Mouse (Mus musculus): ENCODE measurements at regions not wholly inside any gene's neighbourhood (a gene's known extent, or its start where the extent isn't known, plus 50 kb on each side); places are given as distances from the start of the nearest gene placed in this dataset.
A peak's percentile ranks its signal among the peaks of the same experiment; 100 is the strongest.

- WGBS = 78% methylated on average over 7 of the region's 7 CpGs
- Histone ChIP-seq H3K4me1 (replicated peaks) (no peaks in the 10 kb centered on the region), H3K9ac (no peak overlapping the region), H3K27ac (replicated peaks) (no peak overlapping the region), H3K4me3 (no peak overlapping the region), H3K4me2 (no peak overlapping the region), H3K27me3 (no peaks in the 10 kb centered on the region), H3K36me3 (no peaks in the 10 kb centered on the region), H3K9me3 (no peaks in the 10 kb centered on the region)
- no peak for ATAC-seq (ENCODE audit: low read depth)
These were observed 411.0 kb downstream of the Ofcc1 start for GRCm38 (mm10) chr13:39950203-39950602.

- 65% methylated on average over 2 of the region's 2 CpGs for WGBS
- no peak overlapping the region for H3K9ac ChIP-seq
- no peak for ATAC-seq (ENCODE audit: low read depth)
These were observed 426.0 kb downstream of the Ofcc1 start for GRCm38 (mm10) chr13:39935216-39935615.

DNA sequence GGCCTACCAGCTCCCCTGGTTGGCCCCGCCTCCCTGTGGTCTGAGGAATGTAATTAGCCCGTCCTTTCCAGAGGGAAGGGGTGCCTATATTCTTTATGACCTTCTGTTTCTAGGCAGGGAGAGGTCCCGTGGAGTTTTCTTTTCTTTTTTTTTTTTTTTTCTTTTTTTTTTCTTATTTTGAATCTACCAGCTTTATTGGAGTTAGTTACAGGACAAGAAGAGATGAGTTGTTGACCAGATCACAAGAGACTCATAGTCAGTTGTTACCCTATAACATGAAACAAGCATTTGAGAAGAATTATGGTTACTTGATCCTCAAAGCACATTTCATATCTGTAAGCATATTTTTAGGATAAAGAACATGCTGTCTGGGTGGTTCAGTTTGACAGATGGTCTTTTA lies 429.8 kb downstream of the Ofcc1 start:
- Histone ChIP-seq H3K4me3 (no peak overlapping the region), H3K9ac (no peak overlapping the region), H3K27me3 (no peaks in the 10 kb centered on the region), H3K4me1 (replicated peaks) (no peaks in the 10 kb centered on the region), H3K27ac (replicated peaks) (no peak overlapping the region), H3K4me2 (no peak overlapping the region), H3K36me3 (no peaks in the 10 kb centered on the region), H3K9me3 (no peaks in the 10 kb centered on the region)
- WGBS = 52% methylated on average over 3 of the region's 3 CpGs
- ATAC-seq (ENCODE audit: low read depth) = no peak

More at GRCm38 (mm10) chr13:39935216-39935615, 426.0 kb downstream of the Ofcc1 start:
- Histone ChIP-seq H3K36me3 (no peaks in the 10 kb centered on the region), H3K4me3 (no peak overlapping the region), H3K27me3 (no peaks in the 10 kb centered on the region), H3K27ac (replicated peaks) (no peak overlapping the region), H3K9me3 (no peaks in the 10 kb centered on the region), H3K4me2 (no peak overlapping the region), H3K4me1 (replicated peaks) (no peaks in the 10 kb centered on the region)

- 88% methylated on average over 7 of the region's 7 CpGs for WGBS
- no peaks in the 10 kb centered on the region for H3K27me3 ChIP-seq
- no peak overlapping the region for H3K9ac ChIP-seq
- H3K4me3 ChIP-seq = no peak overlapping the region
- no peak overlapping the region for H3K27ac ChIP-seq (replicated peaks)
- ATAC-seq (ENCODE audit: low read depth) = no peak
- H3K4me1 ChIP-seq (replicated peaks) = no peaks in the 10 kb centered on the region
- no peaks in the 10 kb centered on the region for H3K36me3 ChIP-seq
- H3K4me2 ChIP-seq = no peak overlapping the region
- H3K9me3 ChIP-seq = no peaks in the 10 kb centered on the region
These were observed 432.7 kb downstream of the Ofcc1 start for GRCm38 (mm10) chr13:39928573-39928972.

DNA sequence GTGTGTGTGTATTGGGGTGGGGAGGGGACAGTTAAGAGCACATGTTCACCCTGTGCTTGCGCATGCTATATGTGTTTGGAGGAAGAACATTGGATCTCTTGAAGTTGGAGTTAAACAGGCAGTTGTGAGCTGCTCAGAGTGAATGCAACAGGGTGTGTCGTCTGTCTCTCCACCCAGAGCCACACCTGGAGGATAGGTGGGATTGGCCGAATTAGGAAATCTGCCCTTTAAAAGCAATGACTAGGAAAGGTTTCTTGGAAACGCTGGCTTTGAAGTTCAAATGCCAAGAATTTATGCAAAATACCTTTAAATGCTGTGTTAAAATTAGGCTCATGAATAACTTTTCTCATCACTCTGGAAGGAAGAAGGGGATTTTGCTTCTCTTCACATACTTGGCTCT lies 436.9 kb downstream of the Ofcc1 start:
- 90% methylated on average over 4 of the region's 4 CpGs for WGBS
- no peak overlapping the region for H3K27ac ChIP-seq (replicated peaks)
- no peak for ATAC-seq (ENCODE audit: low read depth)
- H3K9me3 ChIP-seq = no peaks in the 10 kb centered on the region
- no peak overlapping the region for H3K9ac ChIP-seq
- no peaks in the 10 kb centered on the region for H3K36me3 ChIP-seq
- H3K4me3 ChIP-seq = no peak overlapping the region
- H3K4me1 ChIP-seq (replicated peaks) = peaks cover 8% of the 10 kb centered on the region
- no peaks in the 10 kb centered on the region for H3K27me3 ChIP-seq
- H3K4me2 ChIP-seq = no peak overlapping the region

DNA sequence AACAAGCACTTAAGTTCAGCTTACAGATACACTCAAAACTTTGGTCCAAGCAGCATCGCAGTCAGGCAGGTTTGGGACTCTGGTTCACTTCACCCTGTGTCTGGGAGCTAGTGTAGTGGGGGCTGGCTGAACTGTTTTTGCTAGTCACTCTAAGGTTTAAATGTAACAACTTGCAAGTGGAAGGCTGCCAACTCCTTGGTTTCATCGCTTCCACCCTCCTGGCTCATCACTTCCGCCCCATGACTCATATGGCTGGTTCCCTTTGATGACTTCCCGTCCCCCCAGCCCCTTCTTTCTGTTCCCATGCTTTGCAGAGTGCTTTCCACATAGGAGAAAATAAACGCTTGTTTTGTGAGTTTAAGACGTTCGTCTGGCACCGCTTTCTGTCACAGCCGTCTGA lies 438.1 kb downstream of the Ofcc1 start:
- Histone ChIP-seq H3K9me3 (no peaks in the 10 kb centered on the region), H3K4me3 (no peak overlapping the region), H3K27ac (replicated peaks) (no peak overlapping the region), H3K9ac (no peak overlapping the region), H3K27me3 (no peaks in the 10 kb centered on the region), H3K36me3 (no peaks in the 10 kb centered on the region), H3K4me2 (no peak overlapping the region), H3K4me1 (replicated peaks) (peaks cover 8% of the 10 kb centered on the region)
- no peak for ATAC-seq (ENCODE audit: low read depth)
- 64% methylated on average over 9 of the region's 9 CpGs for WGBS

DNA sequence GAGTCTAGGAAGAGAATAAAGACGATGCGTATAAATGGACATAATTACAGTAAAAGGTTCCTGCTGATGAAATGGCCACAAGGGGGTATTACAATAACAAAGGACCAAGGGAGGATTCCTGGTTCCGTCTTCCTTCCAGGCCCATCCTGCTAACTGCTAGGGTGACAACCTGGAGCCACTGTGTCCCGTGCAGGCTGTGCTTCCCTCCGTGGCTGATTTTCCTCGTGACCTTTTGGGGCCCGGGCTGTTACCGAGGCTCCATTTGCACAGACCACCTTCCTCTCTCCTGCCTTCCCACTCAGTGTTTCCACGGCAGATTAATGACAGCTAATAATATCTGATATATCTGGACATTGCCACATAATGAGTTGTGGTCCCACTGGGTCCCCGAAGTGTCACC lies 453.5 kb downstream of the Ofcc1 start:
- no peaks in the 10 kb centered on the region for H3K27me3 ChIP-seq
- peak; percentile 53; the same call in 1 of the 2 replicates for ATAC-seq (ENCODE audit: low read depth)
- H3K4me3 ChIP-seq = no peak overlapping the region
- 35% methylated on average over 10 of the region's 10 CpGs for WGBS
- H3K9me3 ChIP-seq = no peaks in the 10 kb centered on the region
- peaks cover 10% of the 10 kb centered on the region for H3K4me1 ChIP-seq (replicated peaks)
- peak overlapping the region; percentile 30 for H3K4me2 ChIP-seq
- H3K27ac ChIP-seq (replicated peaks) = no peak overlapping the region
- no peaks in the 10 kb centered on the region for H3K36me3 ChIP-seq
- no peak overlapping the region for H3K9ac ChIP-seq

DNA sequence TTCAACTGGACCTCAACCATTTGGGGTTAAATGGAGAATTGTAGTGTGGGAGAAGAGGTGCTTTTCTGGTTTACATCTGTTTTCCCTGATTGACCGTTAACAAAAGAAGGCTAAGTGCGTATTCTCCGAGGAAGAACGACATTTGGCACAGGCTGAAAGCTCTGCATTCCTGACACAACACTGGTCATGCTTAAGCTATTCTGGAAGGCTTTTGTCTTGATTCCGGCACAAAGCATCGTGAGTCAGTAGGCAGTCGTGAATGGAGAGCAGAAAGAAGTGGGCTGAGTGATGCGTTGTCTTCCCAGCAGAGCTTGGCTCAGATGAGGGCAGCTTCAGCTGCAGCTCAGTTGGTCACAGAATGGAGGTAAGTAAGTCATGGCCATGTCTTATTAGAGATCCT lies 457.0 kb downstream of the Ofcc1 start:
- no peak for ATAC-seq (ENCODE audit: low read depth)
- Histone ChIP-seq H3K9me3 (no peaks in the 10 kb centered on the region), H3K36me3 (no peaks in the 10 kb centered on the region), H3K27ac (replicated peaks) (no peak overlapping the region), H3K9ac (no peak overlapping the region), H3K4me1 (replicated peaks) (peaks cover 10% of the 10 kb centered on the region), H3K4me2 (no peak overlapping the region), H3K27me3 (no peaks in the 10 kb centered on the region), H3K4me3 (no peak overlapping the region)
- WGBS = 29% methylated on average over 8 of the region's 8 CpGs

- Histone ChIP-seq H3K36me3 (no peaks in the 10 kb centered on the region), H3K27ac (replicated peaks) (no peak overlapping the region), H3K4me2 (no peak overlapping the region), H3K9ac (no peak overlapping the region), H3K9me3 (no peaks in the 10 kb centered on the region), H3K27me3 (no peaks in the 10 kb centered on the region), H3K4me3 (no peak overlapping the region), H3K4me1 (replicated peaks) (peaks cover 10% of the 10 kb centered on the region)
- ATAC-seq (ENCODE audit: low read depth) = no peak
- 73% methylated on average over 3 of the region's 3 CpGs for WGBS
These were observed 457.9 kb downstream of the Ofcc1 start for GRCm38 (mm10) chr13:39903319-39903718.

DNA sequence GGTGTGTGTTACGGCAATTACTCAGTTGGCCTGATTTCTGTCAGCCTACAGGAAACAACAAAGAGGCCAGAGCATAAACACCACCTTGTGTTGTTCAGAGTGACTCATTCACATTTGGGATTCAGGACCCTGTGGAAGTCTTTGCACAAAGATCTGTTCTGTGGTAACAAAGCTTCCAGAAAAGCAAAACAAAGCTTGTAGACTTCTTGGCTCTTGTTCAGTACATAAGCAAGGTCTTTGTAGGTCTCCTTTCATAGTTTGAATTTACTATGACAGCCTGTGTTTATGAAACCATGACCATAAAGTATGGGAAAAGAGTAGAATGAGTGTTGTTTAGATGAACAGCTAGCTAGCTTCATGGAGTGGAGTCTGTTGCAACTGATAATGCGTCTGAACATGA lies 461.9 kb downstream of the Ofcc1 start:
- Histone ChIP-seq H3K4me2 (no peak overlapping the region), H3K4me1 (replicated peaks) (no peaks in the 10 kb centered on the region; the same call in 1 of the 2 replicates), H3K4me3 (no peak overlapping the region), H3K9me3 (no peaks in the 10 kb centered on the region), H3K36me3 (no peaks in the 10 kb centered on the region), H3K27me3 (no peaks in the 10 kb centered on the region), H3K9ac (no peak overlapping the region), H3K27ac (replicated peaks) (no peak overlapping the region)
- no peak for ATAC-seq (ENCODE audit: low read depth)
- 87% methylated on average over 2 of the region's 2 CpGs for WGBS

DNA sequence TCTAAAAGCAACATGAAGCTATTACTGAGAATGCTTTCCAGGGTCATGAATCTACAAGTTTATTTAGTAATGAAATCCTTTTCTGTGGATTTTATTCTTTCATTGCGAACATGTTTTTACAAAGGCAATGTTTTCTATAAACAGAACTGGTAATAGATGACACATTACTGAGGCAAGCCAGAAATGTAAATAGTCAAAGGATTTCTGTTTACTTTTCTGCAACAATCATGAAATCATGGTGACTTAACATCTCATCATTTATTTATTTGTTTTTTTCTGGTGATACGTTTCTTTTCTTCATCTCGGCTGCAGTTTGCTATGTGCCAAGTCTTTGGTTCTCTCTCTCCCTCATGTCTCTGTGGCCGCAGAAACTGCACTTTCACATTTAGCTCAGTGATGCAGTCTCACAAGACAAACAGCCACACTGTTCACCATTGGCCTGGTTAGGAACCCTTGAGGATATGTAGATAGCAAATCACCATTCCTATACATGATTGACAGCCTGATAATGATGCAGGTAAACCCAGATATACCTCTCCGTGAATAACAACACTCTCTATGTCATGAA lies 462.8 kb downstream of the Ofcc1 start:
- ATAC-seq (ENCODE audit: low read depth) = no peak
- Histone ChIP-seq H3K27me3 (no peaks in the 10 kb centered on the region), H3K4me3 (no peak overlapping the region), H3K9ac (no peak overlapping the region), H3K9me3 (no peaks in the 10 kb centered on the region), H3K27ac (replicated peaks) (no peak overlapping the region), H3K36me3 (no peaks in the 10 kb centered on the region), H3K4me2 (no peak overlapping the region), H3K4me1 (replicated peaks) (no peaks in the 10 kb centered on the region)
- 86% methylated on average over 5 of the region's 5 CpGs for WGBS

- Histone ChIP-seq H3K9ac (no peak overlapping the region), H3K27me3 (no peaks in the 10 kb centered on the region), H3K4me1 (replicated peaks) (no peaks in the 10 kb centered on the region), H3K4me3 (no peak overlapping the region), H3K27ac (replicated peaks) (no peak overlapping the region), H3K4me2 (no peak overlapping the region), H3K9me3 (no peaks in the 10 kb centered on the region), H3K36me3 (no peaks in the 10 kb centered on the region)
- WGBS = 64% methylated on average over 5 of the region's 5 CpGs
- ATAC-seq (ENCODE audit: low read depth) = no peak
These were observed 467.1 kb downstream of the Ofcc1 start for GRCm38 (mm10) chr13:39894159-39894558.

GRCm38 (mm10) chr13:39881066-39881465 lies 480.2 kb downstream of the Ofcc1 start:
- H3K4me2 ChIP-seq = no peak overlapping the region
- H3K27me3 ChIP-seq = peaks cover 33% of the 10 kb centered on the region
- no peaks in the 10 kb centered on the region for H3K9me3 ChIP-seq

More at GRCm38 (mm10) chr13:39881066-39881465, 480.2 kb downstream of the Ofcc1 start:
- Histone ChIP-seq H3K27ac (replicated peaks) (no peak overlapping the region), H3K4me1 (replicated peaks) (peaks cover 12% of the 10 kb centered on the region), H3K36me3 (no peaks in the 10 kb centered on the region), H3K9ac (no peak overlapping the region), H3K4me3 (no peak overlapping the region)
- 85% methylated on average over 7 of the region's 7 CpGs for WGBS
- ATAC-seq (ENCODE audit: low read depth) = no peak

Measured in neural tube, embryonic 13.5 days (tissue).